Mouse (Mus musculus) stomach, embryonic 16.5 days (tissue): ENCODE measurements around the gene Bod1. TPM values are rescaled to one million over a fixed set of nuclear protein-coding genes. Genes with fewer than 3 reads are reported as not detected.

Experiments used
- ATAC-seq: fragments of 200-750 bp; cut with Nextera tagmentation; 2 replicates; pipeline ENCODE4 v1.8.0; 2017; ENCODE audit warnings: moderate number of reproducible peaks, moderate TSS enrichment; ENCODE audit not compliant: insufficient read depth, low FRiP score
- H3K27ac ChIP-seq: fragments of 300-500 bp; sonication (generic); 2 replicates; pipeline ENCODE4 v1.5.1; 2014; ENCODE audit warnings: low read length
- H3K27me3 ChIP-seq: fragments of 300-500 bp; sonication (generic); 2 replicates; pipeline ENCODE4 v1.6.1; 2014; ENCODE audit warnings: low read length, control low read depth, mixed read lengths; ENCODE audit not compliant: control insufficient read depth, insufficient read depth
- H3K36me3 ChIP-seq: fragments of 300-500 bp; sonication (generic); 2 replicates; pipeline ENCODE4 v1.6.1; 2014; ENCODE audit warnings: low read length; ENCODE audit not compliant: control insufficient read depth, insufficient read depth
- H3K4me1 ChIP-seq: fragments of 300-500 bp; sonication (generic); 2 replicates; pipeline ENCODE4 v1.6.1; 2014; ENCODE audit warnings: low read length, control low read depth, mixed read lengths; ENCODE audit not compliant: control insufficient read depth, insufficient read depth
- H3K4me2 ChIP-seq: fragments of 300-500 bp; sonication (generic); 2 replicates; pipeline ENCODE4 v1.6.1; 2014; ENCODE audit warnings: low read depth, low read length, mixed read lengths
- H3K4me3 ChIP-seq: fragments of 300-500 bp; sonication (generic); replicated peaks from 2 replicates; pipeline ENCODE4 v1.5.1; 2014; ENCODE audit warnings: mild to moderate bottlenecking, low read length
- H3K9ac ChIP-seq: fragments of 300-500 bp; sonication (generic); 2 replicates; pipeline ENCODE4 v1.6.1; 2014; ENCODE audit warnings: low read length
- H3K9me3 ChIP-seq: fragments of 300-500 bp; sonication (generic); replicated peaks from 2 replicates; pipeline ENCODE4 v1.6.1; 2016; ENCODE audit warnings: low read length, control low read depth; ENCODE audit not compliant: control insufficient read depth
- WGBS: fragments of 180-500 bp; shearing (Covaris S2); extraction: QIAGEN DNeasy Blood & Tissue Kit; methylation state at CpG from one replicate; pipeline ENCODE4 v1.1.7; 2014; 5-methylcytosine and 5-hydroxymethylcytosine counted together
- polyA plus RNA-seq: library from polyadenylated mRNA; unstranded; fragments of >200 nt; fragmentation: Nextera tagmentation; extraction: Ambion mirVana; gene quantifications from 2 replicates; pipeline ENCODE4 v1.2.1, GENCODE M21; 2015

Gene Bod1
- polyA plus RNA-seq, 1 experiment from 2014 or later, result 62.0 TPM

DNA sequence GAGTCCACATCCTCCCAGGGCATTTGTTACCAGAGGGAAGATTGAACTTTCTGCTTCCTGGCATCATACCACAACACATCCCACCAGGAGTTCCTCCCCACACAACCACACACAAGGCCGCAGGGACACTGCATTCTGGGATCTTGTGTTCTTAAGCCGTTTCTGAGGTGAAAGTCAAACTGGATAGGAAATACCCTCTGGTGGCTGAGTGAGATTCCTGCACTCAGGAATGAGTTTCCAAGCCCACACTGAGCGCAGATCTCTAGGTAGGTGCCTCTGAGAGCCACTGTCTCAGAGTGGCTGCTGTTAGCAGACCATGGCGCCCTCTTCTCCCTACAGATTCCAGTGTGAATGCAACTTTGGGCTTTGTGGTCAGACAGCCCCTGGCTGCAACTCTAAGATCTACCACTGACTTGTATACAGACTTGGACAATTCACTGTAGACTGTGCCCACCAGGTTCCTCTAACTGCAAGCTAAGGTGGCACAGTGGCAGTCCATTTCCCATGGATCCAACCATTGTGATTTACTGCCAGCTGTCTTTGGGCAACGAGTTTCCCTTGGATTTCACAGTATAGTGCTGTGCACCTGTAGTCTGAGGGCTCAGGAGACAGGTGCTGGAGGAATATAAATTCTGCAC lies 14.4 kb downstream of the Bod1 start:
- Histone ChIP-seq H3K4me1 (no peaks in the 10 kb centered on the region), H3K4me3 (no peak overlapping the region), H3K9ac (no peak overlapping the region), H3K27me3 (no peaks in the 10 kb centered on the region), H3K27ac (no peak overlapping the region), H3K36me3 (no peaks in the 10 kb centered on the region), H3K4me2 (no peak overlapping the region), H3K9me3 (peaks cover 2% of the 10 kb centered on the region; the same call in 1 of the 2 replicates)
- WGBS, result 71% methylated on average over 5 of the region's 5 CpGs
- ATAC-seq, result no peak

DNA sequence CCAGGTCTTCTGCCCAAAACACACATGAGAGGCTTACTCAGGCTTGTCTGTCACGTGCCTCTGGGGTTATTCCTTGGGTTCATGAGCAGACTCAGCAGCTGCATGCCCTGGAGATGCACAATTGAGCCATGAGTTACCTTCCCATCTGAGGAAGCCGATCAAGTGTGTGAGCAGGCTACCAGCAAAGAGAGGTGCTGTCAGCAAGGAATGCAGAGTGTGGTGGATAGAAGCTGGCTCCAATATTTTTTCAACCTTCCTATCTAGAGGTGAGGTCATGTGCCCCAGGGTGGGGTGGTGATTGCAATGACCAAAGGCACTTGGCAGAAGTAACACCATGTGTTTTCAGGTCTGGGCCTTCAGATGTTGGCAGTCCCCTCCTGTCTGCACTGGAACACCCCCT lies 22.2 kb downstream of the Bod1 start:
- no peaks in the 10 kb centered on the region for H3K4me1 ChIP-seq
- no peak for ATAC-seq
- H3K4me3 ChIP-seq, result no peak overlapping the region
- 62% methylated on average over 2 of the region's 2 CpGs for WGBS
- H3K36me3 ChIP-seq, result no peaks in the 10 kb centered on the region
- peaks cover 3% of the 10 kb centered on the region; the same call in 1 of the 2 replicates for H3K9me3 ChIP-seq
- H3K9ac ChIP-seq, result no peak overlapping the region
- no peak overlapping the region for H3K27ac ChIP-seq
- no peaks in the 10 kb centered on the region for H3K27me3 ChIP-seq
- no peak overlapping the region for H3K4me2 ChIP-seq

DNA sequence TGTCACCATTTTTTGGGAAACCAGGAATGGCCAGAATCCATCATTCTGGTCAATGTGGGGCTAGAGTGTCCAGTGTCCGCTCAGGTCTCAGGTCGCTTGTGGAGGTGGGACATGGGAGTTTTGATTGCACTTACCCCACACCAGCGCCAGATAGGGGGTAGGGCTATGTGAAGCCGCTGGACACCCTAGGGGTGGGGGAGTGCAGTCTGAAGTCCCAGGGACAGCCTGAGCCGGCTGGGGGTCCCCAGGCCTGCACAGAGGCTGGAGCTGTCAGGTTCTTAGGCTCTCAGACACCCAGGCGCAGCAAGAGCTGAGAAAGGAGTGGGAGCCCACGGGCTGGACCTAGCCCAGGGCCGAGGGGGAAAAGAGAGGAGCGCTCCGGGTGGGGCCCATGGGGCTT lies 24.4 kb downstream of the Bod1 start:
- no peaks in the 10 kb centered on the region for H3K4me1 ChIP-seq
- no peak overlapping the region for H3K4me3 ChIP-seq
- WGBS, result 85% methylated on average over 10 of the region's 10 CpGs
- no peak overlapping the region for H3K9ac ChIP-seq
- H3K4me2 ChIP-seq, result no peak overlapping the region
- H3K27me3 ChIP-seq, result no peaks in the 10 kb centered on the region
- H3K9me3 ChIP-seq, result peaks cover under 1% of the 10 kb centered on the region; the same call in 1 of the 2 replicates
- H3K36me3 ChIP-seq, result no peaks in the 10 kb centered on the region
- ATAC-seq, result no peak
- H3K27ac ChIP-seq, result no peak overlapping the region

DNA sequence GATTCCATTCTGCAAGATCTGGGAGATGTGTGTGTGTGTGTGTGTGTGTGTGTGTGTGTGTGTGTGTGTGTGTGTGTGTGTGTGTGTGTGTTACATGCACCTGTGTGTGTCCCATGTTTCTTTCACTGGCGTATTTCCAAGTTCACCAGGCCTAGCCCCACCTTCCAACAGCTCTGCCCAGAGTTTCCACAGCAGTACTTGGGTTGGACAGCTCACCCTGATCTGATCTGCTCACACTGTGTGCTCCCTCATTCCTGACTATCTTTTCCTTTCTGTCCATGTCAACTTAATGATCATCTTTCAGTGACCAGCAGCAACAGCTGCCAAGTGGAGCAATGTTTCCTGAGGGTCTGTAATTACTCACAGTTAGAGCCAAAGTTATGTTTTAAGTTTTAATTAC lies 25.1 kb downstream of the Bod1 start:
- H3K27me3 ChIP-seq, result no peaks in the 10 kb centered on the region
- H3K4me2 ChIP-seq, result no peak overlapping the region
- 92% methylated on average over 1 of the region's 1 CpGs for WGBS
- no peak overlapping the region for H3K4me3 ChIP-seq
- no peaks in the 10 kb centered on the region for H3K36me3 ChIP-seq
- no peaks in the 10 kb centered on the region for H3K4me1 ChIP-seq
- ATAC-seq, result no peak
- no peaks in the 10 kb centered on the region for H3K9me3 ChIP-seq
- H3K9ac ChIP-seq, result no peak overlapping the region
- no peak overlapping the region for H3K27ac ChIP-seq

DNA sequence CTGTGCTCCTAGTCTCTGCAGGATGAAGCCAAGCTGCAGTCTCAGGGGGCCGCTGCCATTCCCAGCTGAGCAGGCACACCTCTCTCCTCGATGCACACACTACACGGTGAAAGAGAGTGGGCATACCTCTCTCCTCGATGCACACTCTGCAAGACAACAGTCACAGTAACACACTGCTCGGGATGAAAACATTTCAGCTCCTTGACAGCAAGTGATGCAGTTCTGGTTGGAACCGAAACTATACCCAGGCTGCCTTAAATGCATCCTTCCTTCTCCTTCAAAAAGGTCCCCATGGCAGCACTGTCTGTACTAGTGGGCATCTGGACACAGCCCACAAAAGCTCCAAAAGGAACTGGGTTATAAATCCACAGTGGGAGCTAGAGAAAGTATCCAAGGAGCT lies 28.6 kb downstream of the Bod1 start:
- no peaks in the 10 kb centered on the region for H3K36me3 ChIP-seq
- no peaks in the 10 kb centered on the region for H3K27me3 ChIP-seq
- 53% methylated on average over 6 of the region's 6 CpGs for WGBS
- H3K27ac ChIP-seq, result no peak overlapping the region
- ATAC-seq, result no peak
- no peaks in the 10 kb centered on the region for H3K4me1 ChIP-seq
- H3K4me2 ChIP-seq, result no peak overlapping the region
- no peaks in the 10 kb centered on the region for H3K9me3 ChIP-seq
- no peak overlapping the region for H3K4me3 ChIP-seq
- no peak overlapping the region for H3K9ac ChIP-seq

DNA sequence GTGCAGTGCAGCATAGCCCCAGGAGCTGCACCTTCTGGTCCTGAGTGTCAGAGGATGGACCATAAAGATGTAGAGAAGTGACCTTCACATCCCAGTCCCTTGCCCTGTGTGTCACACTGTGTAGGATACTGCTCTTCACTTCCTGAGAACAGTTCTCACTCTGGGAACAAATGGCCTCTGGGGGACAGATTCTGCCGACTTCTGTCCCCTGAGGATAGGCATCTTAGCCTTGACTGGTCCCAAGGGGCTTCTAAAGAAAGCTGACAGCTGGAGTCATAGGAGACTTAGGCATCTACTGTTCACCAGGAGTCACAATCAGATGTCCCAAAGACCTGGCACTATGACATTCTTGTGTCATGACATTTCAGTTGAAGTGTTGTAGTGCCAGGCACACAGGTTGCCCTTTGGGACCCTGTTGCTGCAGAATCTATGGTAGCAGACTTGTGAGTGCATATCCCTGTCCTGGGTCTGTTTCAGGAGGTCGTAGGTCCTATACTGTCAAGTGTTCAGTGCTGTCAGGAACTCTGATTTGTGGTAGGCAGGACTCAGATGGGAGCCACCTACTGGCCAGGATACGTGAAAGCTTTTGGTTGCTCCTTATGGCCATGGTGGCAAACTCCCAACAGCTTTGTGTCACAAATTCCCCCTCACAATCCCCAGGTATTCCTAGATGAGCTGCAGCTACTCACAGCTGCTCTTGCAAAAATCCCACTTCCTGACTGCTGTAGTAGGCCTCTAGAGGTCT lies 30.4 kb downstream of the Bod1 start:
- WGBS, result 45% methylated on average over 3 of the region's 3 CpGs
- no peak for ATAC-seq

DNA sequence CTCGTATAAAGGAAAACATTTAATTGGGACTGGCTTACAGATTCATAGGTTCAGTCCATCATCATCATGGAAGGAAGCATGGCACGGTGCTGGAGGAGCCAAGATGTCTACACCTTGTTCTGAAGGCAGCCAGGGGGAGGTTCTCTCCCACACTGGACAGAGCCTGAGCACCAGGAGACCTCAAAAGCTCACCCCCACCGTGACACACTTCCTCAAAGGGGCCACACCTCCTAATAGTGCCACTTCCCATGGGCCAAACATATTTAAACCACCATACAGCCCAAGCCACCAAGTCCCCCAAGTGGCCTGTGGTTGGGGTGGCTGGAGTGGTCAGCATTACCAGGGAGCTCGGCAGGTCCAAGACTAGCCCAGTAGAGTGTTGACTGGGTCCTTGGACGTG lies 31.5 kb downstream of the Bod1 start:
- Histone ChIP-seq H3K36me3 (no peaks in the 10 kb centered on the region), H3K4me1 (no peaks in the 10 kb centered on the region), H3K9me3 (no peaks in the 10 kb centered on the region), H3K9ac (no peak overlapping the region), H3K4me3 (no peak overlapping the region), H3K27me3 (no peaks in the 10 kb centered on the region), H3K4me2 (no peak overlapping the region), H3K27ac (no peak overlapping the region)
- 66% methylated on average over 5 of the region's 5 CpGs for WGBS
- ATAC-seq, result no peak

More for the DNA sequence above, 30.4 kb downstream of the Bod1 start:
- no peaks in the 10 kb centered on the region for H3K9me3 ChIP-seq
- H3K27ac ChIP-seq, result no peak overlapping the region
- no peaks in the 10 kb centered on the region for H3K4me1 ChIP-seq
- H3K4me2 ChIP-seq, result no peak overlapping the region
- H3K27me3 ChIP-seq, result no peaks in the 10 kb centered on the region
- no peaks in the 10 kb centered on the region for H3K36me3 ChIP-seq
- H3K4me3 ChIP-seq, result no peak overlapping the region
- no peak overlapping the region for H3K9ac ChIP-seq

DNA sequence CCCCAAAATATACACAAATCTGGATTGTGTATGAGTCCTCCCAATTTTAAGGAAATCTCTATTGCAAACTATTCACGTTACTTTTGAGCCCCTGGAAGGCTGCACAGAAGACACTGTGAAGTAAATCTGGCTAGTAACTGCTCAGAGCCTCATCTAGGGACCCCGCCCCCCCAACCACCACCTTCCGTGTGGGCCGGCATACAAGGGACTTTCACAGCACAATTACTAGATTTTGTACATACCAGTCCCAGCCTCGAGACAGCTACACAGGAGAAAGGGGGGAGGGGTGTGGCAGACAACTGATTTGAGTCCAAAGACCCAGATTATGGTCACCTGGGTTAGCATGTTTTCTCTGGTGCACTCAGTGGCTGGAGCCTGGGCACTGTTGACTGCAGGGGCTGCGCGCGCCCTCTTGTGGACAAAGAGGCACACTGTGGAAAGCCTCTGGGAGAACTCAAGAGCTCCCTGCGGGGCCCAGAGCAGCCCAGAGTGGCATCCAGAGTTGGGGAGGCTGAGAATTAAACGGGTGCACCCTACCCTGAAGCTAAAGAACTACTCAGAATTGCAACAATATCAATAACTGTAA lies 33.8 kb downstream of the Bod1 start:
- Histone ChIP-seq H3K4me3 (no peak overlapping the region), H3K36me3 (no peaks in the 10 kb centered on the region), H3K27ac (no peak overlapping the region), H3K4me2 (no peak overlapping the region), H3K4me1 (no peaks in the 10 kb centered on the region), H3K27me3 (no peaks in the 10 kb centered on the region), H3K9ac (no peak overlapping the region), H3K9me3 (no peaks in the 10 kb centered on the region)
- WGBS, result 24% methylated on average over 10 of the region's 10 CpGs
- peak; percentile 71 for ATAC-seq

DNA sequence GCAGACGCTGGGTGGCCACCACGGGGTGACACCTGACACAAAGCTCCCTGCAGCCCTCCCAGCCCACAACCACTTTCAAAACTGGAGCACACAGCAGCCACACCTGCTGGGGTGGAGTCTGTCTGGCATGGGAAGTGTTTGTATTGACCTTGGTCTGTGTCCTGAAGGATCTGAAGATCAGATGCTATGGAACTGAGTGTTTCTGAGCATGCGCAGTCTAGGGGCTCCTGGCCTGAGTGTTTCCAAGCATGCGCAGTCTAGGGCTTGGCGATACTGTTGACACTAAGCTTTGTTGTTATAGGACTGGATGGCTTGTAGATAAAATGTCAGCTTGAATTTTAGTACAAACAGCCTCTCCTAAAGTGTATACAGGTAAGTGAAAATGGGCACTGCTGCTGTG lies 43.0 kb downstream of the Bod1 start:
- Histone ChIP-seq H3K36me3 (no peaks in the 10 kb centered on the region), H3K4me3 (no peak overlapping the region), H3K27me3 (no peaks in the 10 kb centered on the region), H3K9me3 (no peaks in the 10 kb centered on the region), H3K9ac (no peak overlapping the region), H3K4me1 (no peaks in the 10 kb centered on the region), H3K4me2 (no peak overlapping the region), H3K27ac (no peak overlapping the region)
- WGBS, result 83% methylated on average over 5 of the region's 5 CpGs
- ATAC-seq, result no peak
